Mouse (Mus musculus) urinary bladder, postnatal 36 days (tissue): Measurements from ENCODE around the gene Herc4.
"Not testable (repeated sequence)": the region's sequence is repeated elsewhere in the genome, so short reads cannot be mapped to it uniquely, and the experiment has no call there.

Experiments
- DNase-seq, 2 experiments: peaks; one replicate each; pipeline ENCODE4 v3.0.0; 2022; ENCODE audit warnings: low spot score in 2 of 2, mixed read lengths in 1 of 2

Gene Herc4

GRCm38 (mm10) chr10:63351099-63351498, 107.5 kb downstream of the Herc4 start:
- not testable (repeated sequence) for DNase-seq

DNA sequence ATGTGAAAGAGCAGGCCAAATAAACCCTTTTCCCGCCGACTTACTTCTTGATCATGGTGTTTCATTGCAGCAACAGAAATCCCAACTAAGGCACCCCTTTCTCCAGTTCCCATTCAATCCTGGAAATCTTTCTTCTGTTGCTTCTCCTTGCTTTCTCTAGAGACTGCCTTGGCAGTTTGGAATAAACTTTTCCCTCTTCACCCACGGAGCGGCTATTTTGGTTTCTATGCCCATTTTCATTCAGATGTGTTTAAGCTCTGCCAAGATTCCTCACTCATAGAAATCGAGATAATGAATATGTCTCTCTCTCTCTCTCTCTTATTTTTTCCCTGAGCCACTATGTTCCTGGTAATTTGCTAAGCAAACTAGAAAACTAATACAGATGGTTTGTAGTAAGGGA, 108.5 kb downstream of the Herc4 start:
- DNase-seq, result no peak

DNA sequence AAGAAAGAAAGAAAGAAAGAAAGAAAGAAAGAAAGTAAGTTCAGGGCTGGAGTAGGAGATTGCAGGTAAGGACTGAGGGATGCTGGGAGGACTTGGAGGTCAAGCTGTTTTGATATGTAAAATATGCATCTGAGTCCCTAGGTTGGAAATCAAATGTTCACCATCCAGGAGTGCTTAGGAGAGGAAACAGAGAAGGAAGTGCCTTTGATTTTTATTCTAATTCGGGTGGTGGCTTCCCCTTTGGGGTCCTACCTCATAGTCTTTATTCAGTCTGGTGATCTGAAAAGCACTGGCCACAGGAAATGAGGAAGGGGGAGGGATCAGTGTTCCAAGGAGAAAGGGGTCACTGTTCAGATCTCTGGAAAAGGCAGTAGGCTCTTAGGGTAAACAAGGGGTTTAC, 116.9 kb downstream of the Herc4 start:
- DNase-seq, result no peak

GRCm38 (mm10) chr10:63365918-63366455, 122.4 kb downstream of the Herc4 start:
- no peak for DNase-seq

GRCm38 (mm10) chr10:63367386-63367785, 123.8 kb downstream of the Herc4 start:
- no peak for DNase-seq
